Mouse (Mus musculus): ENCODE measurements around the gene Phf21a.

- TF ChIP-seq CTCF (conservative IDR thresholded peaks at IDR 0.05; ENCODE audit: insufficient read depth, insufficient read length, low read depth, low read length): no peak
- no peak for TF ChIP-seq POLR2A (IDR thresholded peaks at IDR 0.05; ENCODE audit: low read depth, low read length)
Observed at GRCm38 (mm10) chr2:92061337-92061736, 31.6 kb upstream of the Phf21a start.

Measured in kidney, adult 2 months (tissue).